Mouse (Mus musculus): ENCODE results near the gene Pla2g4e.

The Pla2g4e gene

DNA sequence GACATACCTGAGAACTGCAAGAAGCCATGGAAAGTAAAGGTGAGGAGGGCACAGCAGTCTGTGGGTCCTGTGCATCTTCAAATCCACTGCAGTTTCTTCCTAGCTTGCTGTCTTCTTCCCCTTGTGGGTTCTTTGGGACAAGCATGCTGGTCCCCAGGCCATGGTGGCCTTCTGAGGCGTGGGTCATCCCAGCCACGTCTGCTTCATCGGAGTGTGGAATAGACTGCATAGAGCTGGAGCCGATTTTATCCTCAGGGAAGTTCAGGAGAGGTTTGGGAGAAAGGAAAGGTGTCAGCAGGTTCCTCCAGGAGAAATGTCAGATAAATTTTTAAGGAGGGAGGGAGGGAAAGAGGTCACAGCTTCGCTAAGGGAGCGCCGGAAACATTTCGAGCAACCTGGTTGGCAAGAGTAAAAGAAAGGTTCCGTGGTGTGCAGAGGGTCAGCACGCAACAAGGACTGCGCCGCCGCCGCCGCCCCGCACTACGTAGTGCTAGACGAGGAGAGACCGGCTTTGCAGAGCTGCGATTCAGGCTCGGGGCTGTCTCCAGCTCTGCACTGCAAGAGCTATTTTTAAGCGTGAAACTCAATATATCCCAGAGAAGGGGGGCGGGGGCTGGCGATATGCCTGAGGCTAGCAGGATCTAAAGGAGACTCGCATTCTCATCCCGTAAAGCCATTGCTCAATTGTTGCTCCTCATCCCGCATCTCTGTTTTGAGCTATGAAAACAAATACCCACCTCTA, at the start of gene Pla2g4e:
TSS of gene Pla2g4e (minus strand) at position 657 of the 742 bp plus-strand sequence.
- DNase-seq: no peak

- no peak for DNase-seq
These were observed 46.4 kb upstream of the Pla2g4e start for GRCm38 (mm10) chr2:120291471-120292078.

- no peak for DNase-seq
These were observed 43.9 kb upstream of the Pla2g4e start, which contains the start of gene Pla2g4d for GRCm38 (mm10) chr2:120288995-120289394. Gene Pla2g4d, minus strand, starts transcription at chr2:120289197.

DNA sequence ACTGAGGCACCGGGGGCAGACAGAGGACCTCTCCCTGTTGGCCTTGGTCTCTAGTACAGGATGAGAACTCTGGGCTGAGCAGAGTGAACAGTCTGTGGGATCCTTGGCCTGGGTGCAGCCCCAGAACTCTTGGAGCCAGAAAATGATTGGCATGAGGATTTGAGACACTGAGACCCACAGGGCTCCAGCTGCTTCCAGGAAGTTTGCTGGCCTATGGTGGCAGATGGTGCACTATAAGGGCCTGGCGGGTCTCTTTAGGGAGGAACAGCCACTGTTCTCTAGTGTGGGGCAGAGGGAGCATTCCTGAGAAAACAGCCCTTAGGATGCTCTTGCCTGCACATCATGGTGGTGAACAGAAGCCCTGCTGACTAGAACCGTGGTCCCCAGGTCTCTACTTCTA, 43.3 kb upstream of the Pla2g4e start:
- no peak for DNase-seq

DNA sequence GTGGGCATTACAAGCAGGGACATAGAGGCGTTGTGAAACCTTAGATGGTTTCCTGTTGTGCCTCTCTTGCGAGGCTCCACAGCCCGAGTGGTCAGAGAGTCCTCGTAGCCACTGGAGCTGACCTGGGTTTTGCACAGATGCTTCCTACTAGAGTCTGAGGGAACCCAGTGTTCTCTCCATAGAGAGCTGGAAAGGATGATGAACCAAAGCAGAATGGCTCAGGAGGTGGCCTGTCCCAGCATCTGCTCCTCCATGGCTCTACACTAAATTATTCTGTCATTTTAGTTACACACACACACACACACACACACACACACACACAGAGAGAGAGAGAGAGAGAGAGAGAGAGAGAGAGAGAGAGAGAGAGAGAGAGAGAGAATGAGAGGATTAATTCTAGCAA, 40.5 kb upstream of the Pla2g4e start:
- no peak for DNase-seq

GRCm38 (mm10) chr2:120284705-120285104, 39.6 kb upstream of the Pla2g4e start:
- DNase-seq: no peak

DNA sequence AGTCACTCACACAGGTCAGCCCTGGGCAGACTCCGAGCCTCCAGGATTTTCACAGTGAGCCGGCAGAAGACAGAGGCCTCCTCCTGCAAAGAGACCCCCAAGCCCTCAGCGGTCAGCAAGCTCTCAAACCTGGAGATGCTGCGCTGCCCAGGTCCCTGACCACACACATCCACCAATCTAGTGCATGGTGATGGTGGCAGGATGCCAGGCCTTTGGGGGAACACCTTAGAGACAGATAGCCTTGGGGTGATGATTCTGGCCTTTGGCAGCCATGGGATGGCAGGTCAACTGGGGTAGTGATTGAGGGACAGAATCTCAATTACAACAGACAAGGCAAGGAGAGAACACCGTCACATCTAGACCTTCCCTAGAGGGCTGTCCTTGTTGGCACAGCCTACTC, 39.0 kb upstream of the Pla2g4e start:
- no peak for DNase-seq

GRCm38 (mm10) chr2:120283550-120283949, 38.4 kb upstream of the Pla2g4e start:
- DNase-seq: no peak

DNA sequence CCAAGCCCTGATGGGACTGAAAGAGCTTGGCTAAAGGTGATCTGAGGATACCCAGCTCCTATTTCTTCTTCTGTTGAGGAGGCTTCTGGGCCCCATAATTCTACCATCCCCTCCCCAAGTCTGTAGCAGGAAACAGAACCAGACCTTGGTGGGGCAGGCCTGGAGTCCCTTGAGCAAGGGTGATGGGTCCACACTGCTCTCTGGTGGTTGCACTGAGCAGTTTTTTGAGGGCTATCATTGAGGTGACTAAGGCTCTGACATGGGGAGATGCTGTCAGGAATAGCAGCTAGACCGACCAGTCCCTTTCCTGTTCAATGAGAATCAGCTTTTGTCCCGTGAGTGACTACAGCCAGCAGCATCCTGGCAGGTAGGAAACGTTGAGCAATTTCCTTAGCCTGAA, 36.1 kb upstream of the Pla2g4e start:
- DNase-seq: no peak

DNA sequence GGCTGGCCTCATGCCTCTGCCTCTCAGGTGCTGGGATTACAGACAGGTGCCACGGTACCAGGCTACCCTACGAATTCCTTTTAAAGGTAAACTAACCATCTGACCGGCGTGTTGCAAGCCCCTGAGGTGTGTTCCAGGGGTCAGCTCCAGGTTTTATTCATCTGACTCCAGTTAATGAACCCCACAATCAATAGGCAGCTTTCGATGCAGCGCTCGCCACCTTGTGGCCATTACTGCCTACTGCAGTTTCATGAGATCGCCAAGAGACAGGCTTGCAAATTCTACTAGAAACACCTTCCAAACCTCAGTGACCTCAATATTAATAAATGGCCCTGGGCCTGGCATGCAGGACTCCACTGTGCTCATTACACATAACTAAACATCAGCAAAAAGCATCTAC, 34.8 kb upstream of the Pla2g4e start:
- DNase-seq: peak; percentile 54

DNA sequence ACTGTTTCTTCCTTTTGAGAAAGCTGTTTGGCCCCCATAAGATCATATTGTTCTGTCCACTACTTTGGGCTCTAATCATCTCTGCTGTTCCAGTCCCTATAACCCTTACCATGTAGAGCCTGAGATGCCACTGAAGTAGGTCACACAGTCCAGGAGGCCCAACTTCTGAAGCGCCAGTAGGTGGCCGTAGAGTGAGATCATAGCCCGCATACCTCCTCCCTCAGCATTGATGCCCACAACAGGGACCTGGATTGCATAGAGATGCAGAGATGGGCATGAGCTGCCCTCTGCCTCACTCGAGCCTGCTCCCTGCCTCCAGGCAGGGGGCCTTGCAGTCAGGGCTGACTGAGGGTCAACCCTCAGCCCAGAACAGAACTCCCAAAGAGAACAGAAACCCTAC, 31.8 kb upstream of the Pla2g4e start:
- DNase-seq: no peak

GRCm38 (mm10) chr2:120268635-120269034, 23.5 kb upstream of the Pla2g4e start:
- DNase-seq: no peak

DNA sequence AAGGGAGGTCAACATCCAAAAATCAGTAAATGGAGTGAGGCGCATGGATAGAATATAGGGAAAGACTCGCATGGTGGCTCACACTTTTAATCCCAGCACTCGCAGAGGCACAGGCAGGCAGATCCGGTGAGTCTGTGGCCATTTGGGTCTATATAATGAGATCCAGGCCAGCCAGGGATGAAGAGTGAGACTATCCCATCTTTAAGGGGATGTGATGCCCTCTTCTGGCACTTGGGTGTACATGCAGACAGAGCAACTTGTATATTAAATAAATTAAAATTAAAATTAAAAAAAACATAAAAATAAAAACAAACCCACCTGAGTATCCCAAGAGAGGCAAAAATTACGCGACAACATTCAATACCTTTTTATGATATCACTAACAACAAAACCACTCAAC, 20.4 kb upstream of the Pla2g4e start:
- DNase-seq: no peak

DNA sequence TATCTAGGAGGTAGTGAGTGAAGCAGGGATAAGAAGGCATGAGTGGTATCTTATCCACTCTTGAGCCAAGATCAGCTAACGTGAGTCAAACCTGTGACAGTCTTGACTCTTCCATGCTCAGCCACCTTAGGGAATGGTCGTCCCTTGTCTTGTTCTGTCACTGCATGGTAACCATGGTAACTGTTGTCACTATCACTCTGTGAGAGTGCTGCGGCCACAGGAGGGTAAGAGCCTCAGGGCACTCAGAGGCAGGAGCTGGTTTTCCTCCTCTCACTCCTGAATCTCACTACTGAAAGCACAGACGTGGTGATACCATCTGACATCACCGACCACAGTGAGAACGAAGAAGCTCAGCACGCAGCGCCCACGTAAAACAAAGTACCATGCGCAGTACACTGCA, 19.7 kb upstream of the Pla2g4e start:
- no peak for DNase-seq

GRCm38 (mm10) chr2:120262876-120263275, 17.7 kb upstream of the Pla2g4e start:
- DNase-seq: no peak

DNA sequence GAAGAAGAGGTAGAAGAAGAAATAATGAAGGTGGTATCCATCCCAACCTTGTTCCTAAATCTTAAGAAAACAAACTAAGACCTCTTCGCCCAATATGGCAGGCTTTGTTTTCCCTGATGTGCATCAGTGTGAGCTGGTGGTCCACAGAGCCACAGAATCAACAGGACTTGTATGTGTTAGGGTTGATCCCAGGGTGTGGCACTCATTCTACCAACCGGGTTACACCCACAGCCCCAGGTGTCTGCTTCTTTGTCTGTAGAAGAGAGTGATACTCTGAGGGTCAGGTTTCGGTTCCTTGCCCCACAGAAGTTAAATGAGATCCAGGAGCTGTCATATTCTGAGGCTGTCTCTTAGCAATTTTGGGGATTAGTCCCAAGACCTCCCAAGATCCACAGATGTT, 16.2 kb upstream of the Pla2g4e start:
- no peak for DNase-seq

DNA sequence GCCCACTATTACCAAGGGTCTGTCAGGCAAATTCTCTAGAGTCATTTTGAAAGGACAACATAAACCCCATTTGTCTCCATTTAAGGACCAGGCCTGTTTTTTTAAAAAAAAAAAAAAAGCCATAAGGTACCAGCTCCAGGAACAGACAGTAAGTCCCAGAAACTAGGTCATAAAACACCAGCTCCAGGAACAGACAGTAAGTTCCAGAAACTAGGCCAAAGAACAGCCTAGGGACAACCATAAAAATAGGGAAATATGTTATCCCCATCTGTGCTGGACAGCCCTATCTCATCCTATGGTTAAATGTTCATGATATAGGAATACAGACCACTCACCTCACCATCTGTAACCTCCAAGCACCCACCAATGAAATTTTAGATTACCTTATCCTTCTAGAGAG, 11.1 kb upstream of the Pla2g4e start:
- DNase-seq: no peak

DNA sequence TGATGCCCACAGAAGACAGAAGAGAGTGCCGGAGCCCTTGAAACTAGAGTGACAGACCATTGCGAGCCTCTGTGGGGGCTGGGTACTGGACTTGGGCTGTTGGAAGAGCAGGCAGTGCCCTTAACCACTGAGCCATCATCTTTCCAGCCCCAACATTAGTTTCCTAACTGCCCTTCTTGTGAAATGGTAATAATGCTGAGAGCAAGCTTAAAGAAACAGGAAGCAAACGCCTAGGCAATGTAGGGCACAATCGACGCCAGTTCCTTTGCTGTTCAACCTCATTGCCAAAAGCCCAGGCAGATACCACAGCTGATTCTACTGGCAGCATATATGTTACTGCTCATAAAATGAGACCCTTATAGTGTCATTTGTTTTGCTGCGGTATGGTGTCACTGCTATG, 7.5 kb upstream of the Pla2g4e start:
- no peak for DNase-seq

DNA sequence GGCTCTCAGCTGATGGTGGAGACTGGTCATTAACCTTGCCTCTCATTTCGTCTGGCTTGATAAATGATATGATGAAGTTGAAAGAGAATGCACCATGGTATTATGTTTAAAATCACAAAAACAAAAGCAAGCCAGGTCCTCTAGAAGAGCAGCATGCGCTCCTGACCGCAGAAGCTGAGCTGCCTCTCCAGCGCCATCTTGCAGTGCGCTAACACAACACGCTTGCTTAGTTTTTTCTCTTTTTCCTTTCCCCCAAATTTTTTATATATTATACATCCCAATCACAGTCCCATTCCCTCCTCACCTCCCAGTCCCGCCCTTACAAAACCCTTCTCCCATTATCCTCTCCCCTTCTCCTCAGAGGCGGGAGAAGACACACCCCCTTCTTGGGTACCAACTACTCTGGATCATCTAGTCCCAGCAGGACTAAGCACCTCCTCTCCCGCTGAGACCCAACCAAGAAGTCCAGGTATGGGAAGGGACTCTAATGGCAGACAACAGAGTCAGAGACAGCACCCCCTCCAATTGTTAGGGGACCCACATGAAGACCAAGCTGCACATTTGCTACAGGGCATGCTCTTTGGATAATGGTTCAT, 384 bp upstream of the Pla2g4e start:
- DNase-seq: no peak

- no peak for DNase-seq
These were observed 1.1 kb downstream of the Pla2g4e start for GRCm38 (mm10) chr2:120243995-120244394.

GRCm38 (mm10) chr2:120242791-120243467, 2.2 kb downstream of the Pla2g4e start:
- no peak for DNase-seq

GRCm38 (mm10) chr2:120238733-120239132, 6.4 kb downstream of the Pla2g4e start:
- DNase-seq: peak; percentile 11

GRCm38 (mm10) chr2:120237784-120238183, 7.4 kb downstream of the Pla2g4e start:
- no peak for DNase-seq
